ENCODE assay signal across 9 mouse cellular contexts in genomic region chr11:74866640-74867039, GRCm38 (mm10). TPM values are rescaled to one million over a fixed set of nuclear protein-coding genes. Genes with fewer than 3 reads are reported as not detected.
A peak's percentile ranks its signal among the peaks of the same experiment; 100 is the strongest.
DNase-seq lines count a peak whose midpoint lies in the region; ATAC-seq and TF ChIP-seq lines count a peak whose summit lies in the region.
"Had no signal": no experiment of that assay in that cellular context is flagged by ENCODE, and none has a peak within 500 bp of the region (broad histone marks: within the 10 kb centered on the region; RNA-seq: fewer than 3 reads in every experiment).

No protein-coding gene starts in this region.

- TF ChIP-seq CTCF in heart, adult 2 months (IDR thresholded peaks at IDR 0.05) = 0 out of 2 replicates have a peak, but pooled peaks have one; percentile 3
- no peak for TF ChIP-seq CTCF in lung, postnatal 0 days (IDR thresholded peaks at IDR 0.05)

- H3K27ac ChIP-seq in heart, adult 2 months = peak overlapping the region; percentile 62
- no peak overlapping the region for H3K27ac ChIP-seq in heart, embryonic 10.5 days
- H3K27ac ChIP-seq in embryonic facial prominence, embryonic 15.5 days (replicated peaks) = 0 out of 2 replicates have a peak overlapping the region, but pooled peaks have one; percentile 48
- no peak overlapping the region for H3K27ac ChIP-seq in lung, postnatal 0 days (ENCODE audit: low read length)
- H3K27ac ChIP-seq: embryonic facial prominence, embryonic 12.5 days had no signal

- no peaks in the 10 kb centered on the region for H3K27me3 ChIP-seq in heart, adult 2 months (ENCODE audit: control insufficient read depth, insufficient read depth, low read length)
- no peaks in the 10 kb centered on the region for H3K27me3 ChIP-seq in heart, embryonic 10.5 days (ENCODE audit: insufficient read depth, poor library complexity, severe bottlenecking)
- no peaks in the 10 kb centered on the region for H3K27me3 ChIP-seq in embryonic facial prominence, embryonic 15.5 days
- H3K27me3 ChIP-seq in lung, postnatal 0 days (replicated peaks; ENCODE audit: insufficient read depth, low read length) = no peaks in the 10 kb centered on the region
- H3K27me3 ChIP-seq: embryonic facial prominence, embryonic 12.5 days had no signal

- H3K4me3 ChIP-seq in heart, adult 2 months = no peak overlapping the region
- H3K4me3 ChIP-seq in heart, embryonic 10.5 days = no peak overlapping the region
- H3K4me3 ChIP-seq in embryonic facial prominence, embryonic 15.5 days (replicated peaks) = no peak overlapping the region
- no peak overlapping the region for H3K4me3 ChIP-seq in lung, postnatal 0 days (ENCODE audit: low read depth, low read length)
- H3K4me3 ChIP-seq: embryonic facial prominence, embryonic 12.5 days had no signal

- peak; percentile 78 to 89 for DNase-seq in heart, adult 2 months
- no peak for DNase-seq in heart, embryonic 10.5 days (ENCODE audit: low spot score)
- DNase-seq in adipocyte (ENCODE audit: low spot score) = peak; percentile 94
- peak; percentile 69 for DNase-seq in lung, postnatal 0 days (ENCODE audit: low spot score)
- DNase-seq in yolk sac, embryonic 10.5 days (ENCODE audit: low spot score) = no peak
- DNase-seq in retina, postnatal 1 day = no peak
- DNase-seq in thymus, postnatal 14 days = no peak

- no peak overlapping the region for H3K4me2 ChIP-seq in embryonic facial prominence, embryonic 15.5 days (replicated peaks)
- no peak overlapping the region for H3K4me2 ChIP-seq in lung, postnatal 0 days (replicated peaks; ENCODE audit: low read depth, low read length)
- H3K4me2 ChIP-seq: embryonic facial prominence, embryonic 12.5 days had no signal

- H3K79me2 ChIP-seq in heart, adult 2 months (replicated peaks; ENCODE audit: control insufficient read depth, insufficient read depth, low read length) = no peaks in the 10 kb centered on the region

- H3K36me3 ChIP-seq in heart, adult 2 months (ENCODE audit: control insufficient read depth, insufficient read depth, low read length) = no peaks in the 10 kb centered on the region
- H3K36me3 ChIP-seq in heart, embryonic 10.5 days = peaks cover 21% of the 10 kb centered on the region
- H3K36me3 ChIP-seq in embryonic facial prominence, embryonic 15.5 days = peaks cover 11% of the 10 kb centered on the region; the same call in 1 of the 2 replicates
- H3K36me3 ChIP-seq in lung, postnatal 0 days (ENCODE audit: insufficient read depth, low read length) = no peaks in the 10 kb centered on the region
- H3K36me3 ChIP-seq: embryonic facial prominence, embryonic 12.5 days had no signal

- no peak overlapping the region for H3K9ac ChIP-seq in heart, adult 2 months (ENCODE audit: low read depth, low read length)
- H3K9ac ChIP-seq in embryonic facial prominence, embryonic 15.5 days = no peak overlapping the region
- H3K9ac ChIP-seq in lung, postnatal 0 days (replicated peaks; ENCODE audit: low read depth) = no peak overlapping the region
- H3K9ac ChIP-seq: embryonic facial prominence, embryonic 12.5 days had no signal

- H3K9me3 ChIP-seq in heart, embryonic 10.5 days = no peaks in the 10 kb centered on the region
- no peaks in the 10 kb centered on the region for H3K9me3 ChIP-seq in embryonic facial prominence, embryonic 15.5 days (replicated peaks)
- no peaks in the 10 kb centered on the region for H3K9me3 ChIP-seq in lung, postnatal 0 days (ENCODE audit: low read length)
- H3K9me3 ChIP-seq: embryonic facial prominence, embryonic 12.5 days had no signal

- TF ChIP-seq EP300 in heart, adult 2 months (IDR thresholded peaks at IDR 0.05; ENCODE audit: insufficient read depth, low read depth, low read length) = peak; percentile 89
- TF ChIP-seq EP300 in lung, postnatal 0 days (IDR thresholded peaks at IDR 0.05) = no peak

- intact Hi-C loops in heart, adult 2 months (cut with DNase I) = no loop called here

- WGBS in heart, adult 2 months = 38% methylated on average over 4 of the region's 4 CpGs
- 78% methylated on average over 4 of the region's 4 CpGs for WGBS in heart, embryonic 10.5 days
- 74% methylated on average over 4 of the region's 4 CpGs for WGBS in embryonic facial prominence, embryonic 15.5 days
- WGBS in lung, postnatal 0 days = 50% methylated on average over 4 of the region's 4 CpGs

- ATAC-seq in embryonic facial prominence, embryonic 15.5 days (ENCODE audit: insufficient number of reproducible peaks, low FRiP score, low TSS enrichment, low read depth) = no peak
- peak; percentile 59 for ATAC-seq in lung, postnatal 0 days

- peaks cover 6% of the 10 kb centered on the region for H3K4me1 ChIP-seq in heart, adult 2 months (ENCODE audit: control insufficient read depth, insufficient read depth, low read length)
- peaks cover 44% of the 10 kb centered on the region for H3K4me1 ChIP-seq in heart, embryonic 10.5 days
- H3K4me1 ChIP-seq in embryonic facial prominence, embryonic 15.5 days = peaks cover 15% of the 10 kb centered on the region; the same call in 1 of the 2 replicates
- no peaks in the 10 kb centered on the region; the same call in none of the 2 replicates for H3K4me1 ChIP-seq in lung, postnatal 0 days (ENCODE audit: insufficient read depth, low read depth, low read length)

- no peak for TF ChIP-seq POLR2A in heart, adult 2 months (IDR thresholded peaks at IDR 0.05; ENCODE audit: insufficient read depth, low read depth, low read length)

RNA-seq across cellular contexts. Expression of gene Sgsm2, which starts 30.2 kb away (rescaled TPM):
- 1 to 10 TPM; 5.1 to 5.3 TPM for total RNA-seq in heart, adult 2 months (2021)
- polyA plus RNA-seq in heart, adult 2 months (2012; rRNA removed) = 8.3 and 10.2 TPM in 2 replicates
- polyA plus RNA-seq in heart, embryonic 10.5 days (2016; fragmentation: Nextera tagmentation; extraction: Ambion mirVana) = 5.5 and 5.8 TPM in 2 replicates
- 5.8 and 6.8 TPM in 2 replicates for polyA plus RNA-seq in embryonic facial prominence, embryonic 15.5 days (2015; fragmentation: Nextera tagmentation; extraction: Ambion mirVana)
- 2.5 and 2.6 TPM in 2 replicates for polyA plus RNA-seq in lung, postnatal 0 days (2015; fragmentation: Nextera tagmentation; extraction: Ambion mirVana)

RNA-seq across cellular contexts. Expression of gene Tsr1, which starts 31.2 kb away (rescaled TPM):
- total RNA-seq in heart, adult 2 months (2021) = 10 to 100 TPM; 17.7 to 18.5 TPM
- 7.3 and 8.8 TPM in 2 replicates for polyA plus RNA-seq in heart, adult 2 months (2012; rRNA removed)
- polyA plus RNA-seq in heart, embryonic 10.5 days (2016; fragmentation: Nextera tagmentation; extraction: Ambion mirVana) = 41.0 and 52.7 TPM in 2 replicates
- polyA plus RNA-seq in embryonic facial prominence, embryonic 15.5 days (2015; fragmentation: Nextera tagmentation; extraction: Ambion mirVana) = 41.2 and 41.8 TPM in 2 replicates
- 11.4 and 12.7 TPM in 2 replicates for polyA plus RNA-seq in lung, postnatal 0 days (2015; fragmentation: Nextera tagmentation; extraction: Ambion mirVana)

RNA-seq across cellular contexts. Expression of gene Mnt, which starts 35.9 kb away (rescaled TPM):
- 10 to 100 TPM in 1 of 2 experiments, 1 to 10 TPM in 1; 6.7 to 10.7 TPM for total RNA-seq in heart, adult 2 months (2021)
- 5.4 and 6.9 TPM in 2 replicates for polyA plus RNA-seq in heart, adult 2 months (2012; rRNA removed)
- polyA plus RNA-seq in heart, embryonic 10.5 days (2016; fragmentation: Nextera tagmentation; extraction: Ambion mirVana) = 3.2 and 3.8 TPM in 2 replicates
- 6.3 and 6.9 TPM in 2 replicates for polyA plus RNA-seq in embryonic facial prominence, embryonic 15.5 days (2015; fragmentation: Nextera tagmentation; extraction: Ambion mirVana)
- 4.7 and 4.9 TPM in 2 replicates for polyA plus RNA-seq in lung, postnatal 0 days (2015; fragmentation: Nextera tagmentation; extraction: Ambion mirVana)

RNA-seq across cellular contexts. Expression of gene Smg6, which starts 59.0 kb away (rescaled TPM):
- total RNA-seq in heart, adult 2 months (2021) = 10 to 100 TPM; 17.8 to 19.5 TPM
- 18.1 and 26.5 TPM in 2 replicates for polyA plus RNA-seq in heart, adult 2 months (2012; rRNA removed)
- polyA plus RNA-seq in heart, embryonic 10.5 days (2016; fragmentation: Nextera tagmentation; extraction: Ambion mirVana) = 11.8 and 14.0 TPM in 2 replicates
- polyA plus RNA-seq in embryonic facial prominence, embryonic 15.5 days (2015; fragmentation: Nextera tagmentation; extraction: Ambion mirVana) = 17.5 and 18.1 TPM in 2 replicates
- 9.9 and 11.0 TPM in 2 replicates for polyA plus RNA-seq in lung, postnatal 0 days (2015; fragmentation: Nextera tagmentation; extraction: Ambion mirVana)

RNA-seq across cellular contexts. Expression of gene Srr, which starts 59.1 kb away (rescaled TPM):
- 10 to 100 TPM; 24.1 to 31.7 TPM for total RNA-seq in heart, adult 2 months (2021)
- polyA plus RNA-seq in heart, adult 2 months (2012; rRNA removed) = 12.6 and 25.1 TPM in 2 replicates
- polyA plus RNA-seq in heart, embryonic 10.5 days (2016; fragmentation: Nextera tagmentation; extraction: Ambion mirVana) = 16.9 and 17.0 TPM in 2 replicates
- 26.9 and 29.6 TPM in 2 replicates for polyA plus RNA-seq in embryonic facial prominence, embryonic 15.5 days (2015; fragmentation: Nextera tagmentation; extraction: Ambion mirVana)
- 11.9 and 12.9 TPM in 2 replicates for polyA plus RNA-seq in lung, postnatal 0 days (2015; fragmentation: Nextera tagmentation; extraction: Ambion mirVana)

Comparison
In these comparisons a context has a peak if more than half of its experiments do, and no peak if none do; other contexts are left out.
1. DNase-seq: peak in heart, adult 2 months (2 of 2), adipocyte (single experiment) and lung, postnatal 0 days (single experiment); none in heart, embryonic 10.5 days (single experiment), yolk sac, embryonic 10.5 days (single experiment), retina, postnatal 1 day (single experiment) and thymus, postnatal 14 days (single experiment).
2. H3K27ac ChIP-seq: peak in heart, adult 2 months (single experiment) and embryonic facial prominence, embryonic 15.5 days (single experiment); none in heart, embryonic 10.5 days (single experiment) and lung, postnatal 0 days (single experiment).